Mouse (Mus musculus): ENCODE measurements around the gene Cacna1b.

Gene Cacna1b

GRCm38 (mm10) chr2:24659150-24659775, 103.7 kb downstream of the Cacna1b start:
- peak; percentile 49 for DNase-seq (ENCODE audit: low read depth, low spot score)

DNA sequence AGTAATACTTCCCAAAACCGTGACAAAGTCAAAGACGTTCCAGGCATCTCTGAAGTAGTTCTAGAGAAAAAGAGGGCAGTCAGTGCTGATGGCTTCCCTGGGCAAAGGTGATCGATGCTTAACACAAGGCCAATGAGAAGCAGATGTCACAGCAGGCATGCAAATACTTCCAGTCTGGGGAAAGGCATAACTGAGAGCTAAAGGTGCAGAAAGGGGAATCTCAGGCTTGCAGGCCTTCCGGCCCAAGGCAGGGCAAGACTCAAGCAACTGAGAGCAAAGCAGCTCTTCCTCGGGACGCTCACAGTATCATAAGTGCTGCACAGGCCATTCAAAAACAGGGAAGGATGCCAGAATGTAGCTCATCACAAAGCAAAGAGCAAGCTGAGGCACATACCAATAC, 114.4 kb downstream of the Cacna1b start:
- no peak for DNase-seq (ENCODE audit: low read depth, low spot score)

DNA sequence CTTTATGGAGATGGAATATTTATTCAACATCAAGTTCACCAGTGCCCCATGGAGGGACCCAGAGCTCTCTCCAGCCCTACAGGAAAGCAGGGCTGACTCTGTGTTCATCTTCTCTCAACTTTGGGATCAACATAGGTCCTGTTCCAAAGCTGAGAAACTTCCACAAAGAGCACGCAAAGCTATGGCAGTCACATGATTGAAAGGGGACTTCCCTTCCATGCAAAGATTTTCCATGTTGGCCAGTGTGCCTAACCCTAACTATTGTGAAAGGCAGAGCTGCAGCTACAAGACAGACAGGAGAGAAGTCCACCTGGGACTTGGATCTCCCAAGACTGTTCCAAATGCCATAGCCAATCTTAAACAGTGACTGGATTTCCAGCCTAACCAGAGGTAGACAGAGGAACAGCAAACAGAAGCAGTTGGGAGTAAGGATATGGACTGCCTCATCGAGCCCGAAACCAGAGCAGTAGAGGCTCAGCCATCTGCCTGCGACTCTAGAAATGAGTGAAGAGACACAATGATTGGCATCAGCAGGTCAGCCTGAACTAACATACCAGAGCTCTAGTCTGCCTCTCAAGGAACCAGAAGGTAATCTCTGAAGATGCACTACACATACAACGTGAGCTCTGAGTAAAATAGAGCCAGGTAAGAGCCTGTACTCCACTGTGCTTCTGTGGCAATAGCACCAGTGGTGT, 116.4 kb downstream of the Cacna1b start:
- DNase-seq (ENCODE audit: low read depth, low spot score): no peak

- no peak for DNase-seq (ENCODE audit: low read depth, low spot score)
Measured at GRCm38 (mm10) chr2:24642834-24643233, 120.1 kb downstream of the Cacna1b start.

DNA sequence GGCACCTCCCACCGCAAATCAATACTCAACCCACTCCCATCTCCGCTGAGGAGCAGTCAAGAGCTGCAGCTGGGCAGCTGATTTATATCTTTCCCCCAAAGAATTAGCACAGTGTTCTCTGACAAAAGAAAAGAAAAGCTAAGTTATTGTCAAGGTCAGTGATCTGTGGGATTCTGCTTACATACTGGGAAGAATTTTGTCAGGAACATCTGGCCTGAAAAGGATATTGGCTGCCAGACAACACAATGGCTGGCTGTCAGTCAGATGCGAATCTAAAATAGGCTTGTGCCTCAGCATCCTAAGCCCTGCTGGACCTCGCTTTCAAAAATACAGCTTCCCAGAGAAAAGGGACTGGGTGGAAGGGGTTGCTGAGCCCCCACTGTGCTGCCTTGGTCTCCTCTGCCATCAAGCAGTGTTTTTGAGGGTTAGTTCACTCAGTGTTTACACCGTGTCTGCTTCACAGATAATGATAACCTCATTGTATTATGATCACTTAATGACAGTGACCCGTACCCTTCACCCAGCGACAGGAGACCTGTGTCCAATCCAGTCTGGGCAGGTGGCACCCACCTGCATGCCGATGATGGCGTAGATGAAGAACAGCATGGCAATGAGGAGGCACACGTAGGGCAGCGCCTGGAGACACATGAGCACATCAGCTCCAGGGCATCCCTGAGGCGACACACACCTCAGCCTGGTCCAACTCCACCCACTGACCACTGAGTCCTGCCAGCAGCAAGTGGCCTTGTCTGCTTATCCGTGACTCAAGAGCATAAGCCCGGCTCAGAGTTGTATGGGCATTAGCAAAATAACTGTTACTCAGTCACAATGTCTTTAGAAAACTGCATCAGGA, 124.6 kb downstream of the Cacna1b start:
- peak; percentile 53 for DNase-seq (ENCODE audit: low read depth, low spot score)

DNA sequence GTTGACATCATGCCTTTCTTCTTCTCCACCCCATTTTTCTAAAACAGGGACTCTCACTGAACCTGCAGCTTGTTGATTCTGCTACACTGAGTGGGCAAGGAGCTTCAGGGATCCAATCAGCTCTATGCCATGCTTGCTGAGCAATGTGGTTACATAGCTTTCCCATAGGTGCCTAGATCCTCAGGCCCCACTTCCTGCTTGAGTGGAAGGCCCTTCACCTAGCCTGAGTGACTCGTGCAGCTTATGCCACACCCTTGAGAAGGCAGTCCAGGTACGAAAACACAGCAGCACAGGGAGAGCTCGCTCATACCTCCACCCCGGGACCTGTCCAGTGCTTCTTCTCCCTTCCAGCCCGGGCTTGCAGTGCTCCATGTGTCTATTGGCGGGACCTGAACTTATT, 129.3 kb downstream of the Cacna1b start:
- no peak for DNase-seq (ENCODE audit: low read depth, low spot score)

DNA sequence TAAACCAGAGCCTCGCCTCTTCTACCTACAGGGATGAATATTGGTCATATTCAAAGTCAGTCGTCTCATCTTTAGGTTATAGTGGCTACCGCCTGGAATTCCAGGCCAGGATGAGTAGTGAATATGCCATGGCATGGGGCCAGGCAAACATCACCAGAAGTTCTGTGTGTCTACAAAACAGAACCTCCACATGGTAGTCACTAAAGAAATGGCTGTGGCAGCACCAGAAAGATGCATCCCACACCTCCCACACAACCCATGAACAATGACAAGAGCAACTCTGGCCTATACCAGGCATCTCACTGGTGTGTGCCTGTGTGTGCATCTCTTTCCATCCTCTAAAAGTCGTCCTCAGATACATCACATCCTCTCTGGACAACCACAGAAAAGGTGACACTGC, 145.8 kb downstream of the Cacna1b start:
- DNase-seq (ENCODE audit: low read depth, low spot score): peak; percentile 49

- peak; percentile 86 for DNase-seq (ENCODE audit: low read depth, low spot score)
Measured at GRCm38 (mm10) chr2:24609789-24610188, 153.2 kb downstream of the Cacna1b start.

GRCm38 (mm10) chr2:24608765-24609138, 154.2 kb downstream of the Cacna1b start:
- DNase-seq (ENCODE audit: low read depth, low spot score): peak; percentile 57

GRCm38 (mm10) chr2:24607905-24608764, 154.8 kb downstream of the Cacna1b start:
- no peak for DNase-seq (ENCODE audit: low read depth, low spot score)

DNA sequence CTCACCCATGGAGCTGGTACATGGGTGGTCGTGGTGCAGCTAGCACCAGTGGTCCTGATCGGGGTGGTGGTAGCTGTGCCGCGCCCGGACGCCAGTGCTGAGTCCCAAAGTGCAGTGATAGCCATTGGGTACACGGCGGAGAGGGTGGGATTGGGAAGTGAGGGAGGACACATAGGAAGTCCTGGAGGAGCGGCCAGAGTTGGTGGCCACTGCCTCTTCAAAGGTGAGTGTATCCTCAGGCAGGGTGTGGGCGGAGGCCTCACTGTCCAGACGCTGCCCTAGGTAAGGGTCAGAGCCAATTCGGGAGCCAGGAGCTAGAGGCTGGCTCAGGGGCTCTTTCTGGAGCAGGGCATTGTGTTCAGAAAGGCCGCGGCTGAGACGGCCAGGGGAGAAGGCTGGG, 156.4 kb downstream of the Cacna1b start:
- no peak for DNase-seq (ENCODE audit: low read depth, low spot score)

DNA sequence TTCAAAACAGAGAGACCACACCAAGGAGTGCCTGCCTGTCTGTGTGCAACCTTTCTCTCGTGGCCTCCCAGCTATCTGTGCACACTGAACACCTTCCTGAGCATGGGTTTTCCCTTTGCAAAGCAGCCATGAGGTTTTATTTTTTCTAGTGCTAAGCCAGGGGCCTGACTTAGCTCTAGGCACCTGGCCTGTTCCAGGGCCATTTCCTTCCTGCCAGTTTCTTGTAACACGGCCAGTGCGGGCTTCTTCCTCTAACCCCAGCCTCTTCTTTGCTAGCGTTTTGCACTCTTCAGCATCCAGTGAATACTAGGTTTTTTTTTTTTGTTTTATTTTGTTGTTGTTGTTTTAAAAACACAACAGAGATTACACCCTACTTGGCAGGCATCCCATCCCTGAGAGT, 157.9 kb downstream of the Cacna1b start:
- DNase-seq (ENCODE audit: low read depth, low spot score): no peak

DNA sequence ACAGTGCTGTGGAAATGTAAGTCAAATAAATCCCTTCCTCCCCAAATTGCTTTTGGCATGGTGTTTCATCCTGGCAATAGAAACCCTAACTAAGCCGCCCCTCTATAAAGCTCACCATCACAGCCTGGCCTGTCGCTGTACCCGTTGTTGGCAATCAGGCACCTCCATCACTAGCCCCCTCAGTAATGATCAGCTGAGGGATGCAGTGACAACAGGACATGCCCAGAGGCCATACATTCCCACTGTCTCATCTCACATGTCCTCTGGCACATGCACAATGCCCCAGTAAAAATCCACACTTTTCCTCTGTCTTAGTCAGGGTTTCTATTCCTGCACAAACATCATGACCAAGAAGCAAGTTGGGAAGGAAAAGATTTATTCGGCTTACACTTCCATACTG, 173.5 kb downstream of the Cacna1b start:
- no peak for DNase-seq (ENCODE audit: low read depth, low spot score)

DNA sequence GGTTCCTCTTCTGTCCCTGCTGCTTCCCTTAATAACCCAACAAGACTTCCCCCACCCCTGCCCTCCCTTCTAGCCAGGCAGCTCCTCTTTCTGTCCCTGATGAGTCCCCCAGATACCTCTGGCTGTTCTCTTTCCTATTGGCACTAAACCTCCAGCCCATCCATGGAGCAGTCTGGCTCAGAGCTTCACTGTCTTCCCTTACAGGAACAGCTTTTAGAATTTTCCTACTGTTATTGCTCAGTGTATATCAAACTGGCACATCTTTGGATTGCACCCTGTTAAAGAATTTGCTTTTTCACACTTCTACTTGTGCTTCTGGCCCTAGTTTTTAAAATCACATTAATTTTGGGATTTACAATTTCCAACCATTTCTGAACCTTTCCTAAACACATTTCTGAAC, 175.0 kb downstream of the Cacna1b start:
- no peak for DNase-seq (ENCODE audit: low read depth, low spot score)

DNA sequence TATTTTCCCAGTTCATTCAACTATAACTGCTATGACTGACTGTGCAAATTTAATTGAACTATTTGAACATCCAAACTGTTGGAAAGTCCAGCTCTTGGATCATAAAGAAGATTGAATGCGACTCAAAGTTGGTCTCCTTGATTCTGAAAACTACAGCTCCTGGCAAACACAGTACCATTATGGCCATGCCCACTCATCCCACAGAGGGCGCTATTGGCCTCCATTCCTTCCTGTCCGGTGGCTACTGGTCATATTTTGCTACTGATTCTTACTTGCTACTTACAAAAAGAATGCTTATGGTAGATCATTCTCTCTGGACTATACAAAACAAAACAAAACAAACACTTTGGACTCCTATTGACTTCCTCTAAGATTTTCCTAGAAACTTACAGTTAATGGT, 188.3 kb downstream of the Cacna1b start:
- DNase-seq (ENCODE audit: low read depth, low spot score): peak; percentile 66

- DNase-seq (ENCODE audit: low read depth, low spot score): no peak
Measured at GRCm38 (mm10) chr2:24570917-24571316, 192.0 kb downstream of the Cacna1b start.

DNA sequence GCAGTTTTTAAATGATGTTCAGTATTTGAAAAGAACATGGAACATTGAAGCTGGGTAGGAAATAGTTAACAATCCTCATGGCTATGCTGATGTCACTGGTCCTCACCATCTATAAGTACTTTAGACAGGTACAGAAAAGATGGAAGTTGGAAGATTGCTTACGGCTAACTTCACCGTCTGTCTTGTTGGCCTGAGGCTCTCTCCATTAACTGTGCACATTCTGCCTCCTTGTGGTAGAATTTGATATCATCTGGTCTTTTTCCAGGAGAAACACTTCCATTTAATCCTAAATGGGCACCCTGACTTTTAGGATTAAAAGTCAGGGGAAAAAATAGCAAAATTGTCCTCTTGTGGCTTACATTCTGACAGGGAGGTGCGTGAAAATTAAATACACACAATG, 194.4 kb downstream of the Cacna1b start:
- peak; percentile 71 for DNase-seq (ENCODE audit: low read depth, low spot score)

DNA sequence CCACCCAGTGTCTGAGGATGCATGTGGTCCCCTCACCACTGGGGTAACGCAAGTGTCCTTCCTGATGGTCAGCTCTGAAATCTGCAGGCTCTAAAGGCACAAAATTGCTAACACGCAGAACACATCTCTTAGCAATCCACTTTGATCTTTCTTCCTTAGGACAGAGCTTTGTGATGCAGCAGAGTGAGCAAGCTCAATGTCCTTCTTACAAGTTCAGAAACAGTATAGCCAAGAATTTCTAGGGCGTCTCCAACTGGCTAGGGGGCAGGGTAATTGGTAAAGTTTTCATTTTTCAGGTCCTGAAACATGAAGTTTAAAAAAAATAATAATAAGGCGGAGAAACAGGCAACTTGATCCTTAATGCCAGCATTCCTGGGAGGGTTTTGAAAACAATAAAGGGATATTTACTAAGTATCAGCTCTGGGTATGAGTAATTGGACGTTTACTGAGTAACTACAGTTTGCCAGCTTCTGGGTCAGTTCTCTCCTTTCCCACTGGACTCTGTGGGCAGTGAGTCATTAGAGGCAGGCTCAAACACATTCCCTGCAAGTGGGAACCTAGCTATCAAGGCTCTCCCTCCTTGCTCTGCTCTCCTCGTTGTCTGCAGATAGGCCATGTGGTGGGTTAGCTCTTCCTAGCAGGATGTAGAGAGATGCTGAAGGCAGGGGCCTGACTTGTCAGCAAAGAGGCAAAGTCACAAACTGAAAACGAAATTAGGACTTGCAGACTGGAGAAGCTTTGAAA, 200.2 kb downstream of the Cacna1b start:
- no peak for DNase-seq (ENCODE audit: low read depth, low spot score)

DNA sequence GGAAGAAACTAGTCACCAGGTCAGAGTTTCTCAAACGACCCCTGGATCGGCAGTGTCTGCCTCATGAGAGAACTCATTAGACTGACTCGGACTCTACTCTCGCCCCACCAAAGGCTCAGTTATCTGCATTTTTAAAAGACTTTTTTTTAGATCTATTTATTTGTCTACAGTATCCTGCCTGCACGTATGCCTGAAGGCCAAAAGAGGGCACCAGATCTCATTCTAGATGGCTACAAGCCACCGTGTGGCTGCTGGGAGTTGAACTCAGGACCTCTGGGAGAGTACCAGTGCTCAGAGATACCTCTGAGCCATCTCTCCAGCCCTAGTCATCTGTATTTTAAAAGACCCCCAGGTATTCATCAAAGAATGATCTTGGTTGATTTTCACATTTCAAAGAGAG, 201.0 kb downstream of the Cacna1b start:
- DNase-seq (ENCODE audit: low read depth, low spot score): no peak

- DNase-seq (ENCODE audit: low read depth, low spot score): no peak
Measured at GRCm38 (mm10) chr2:24560201-24560600, 202.8 kb downstream of the Cacna1b start.

DNA sequence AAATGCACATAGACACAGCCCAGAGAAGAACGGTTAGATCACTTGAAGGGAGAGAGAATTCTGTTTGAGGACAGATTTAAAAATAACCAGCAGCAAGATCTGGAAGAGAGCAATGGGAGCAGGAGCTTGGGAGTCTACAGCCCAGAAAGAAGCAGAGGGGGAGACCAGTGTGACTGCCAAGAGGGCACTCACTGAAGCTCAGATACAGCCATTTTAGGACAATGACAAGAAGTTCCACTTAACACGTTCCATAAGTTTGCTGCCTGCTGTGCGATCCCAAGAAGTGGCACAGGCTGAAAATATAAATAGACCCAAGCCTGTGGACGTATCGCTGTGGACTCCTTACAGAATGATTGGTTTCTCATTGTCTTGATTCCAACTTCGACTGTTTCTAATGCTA, 206.6 kb downstream of the Cacna1b start:
- peak; percentile 15 for DNase-seq (ENCODE audit: low read depth, low spot score)
